Mouse (Mus musculus): ENCODE results near the gene Cyb561a3. TPM values are rescaled to one million over a fixed set of nuclear protein-coding genes. Genes with fewer than 3 reads are reported as not detected.
A peak's percentile ranks its signal among the peaks of the same experiment; 100 is the strongest.

Gene Cyb561a3
- total and polyA plus RNA-seq, 3 experiments = 7.6 to 14.3 TPM; not detected in 1

- Histone ChIP-seq H3K9me3 (replicated peaks; ENCODE audit: insufficient read depth, low read length) (no peaks in the 10 kb centered on the region), H3K36me3 (ENCODE audit: control insufficient read depth in 1 of 2, insufficient read depth in 2 of 2, low read length in 2 of 2) (peaks cover 0 to 13% of the 10 kb centered on the region in 2 experiments; a peak in 2 of 4 replicates), H3K4me1 (ENCODE audit: control insufficient read depth in 1 of 2, insufficient read depth in 2 of 2, low read length in 2 of 2) (peaks cover 11% of the 10 kb centered on the region in 2 experiments; a peak in 3 of 4 replicates), H3K4me3 (ENCODE audit: control insufficient read depth in 1 of 2, insufficient read depth in 1 of 2, low read depth in 2 of 2, low read length in 2 of 2) (no peak overlapping the region), H3K27ac (ENCODE audit: control insufficient read depth, low read depth, low read length) (no peak overlapping the region), H3K9ac (ENCODE audit: control insufficient read depth, low read depth, low read length, poor library complexity, severe bottlenecking) (no peak overlapping the region), H3K79me2 (ENCODE audit: control insufficient read depth, insufficient read depth, low read length, poor library complexity) (peaks cover 3% of the 10 kb centered on the region; the same call in 1 of the 2 replicates), H3K27me3 (ENCODE audit: control insufficient read depth in 1 of 2, insufficient read depth in 2 of 2, low read length in 2 of 2) (no peaks in the 10 kb centered on the region)
- DNase-seq (ENCODE audit: low read depth, low spot score) = no peak
- TF ChIP-seq SMC3 (IDR thresholded peaks at IDR 0.05; ENCODE audit: low read depth, low read length) (no peak), RCOR1 (IDR thresholded peaks at IDR 0.05; ENCODE audit: low read depth, low read length) (no peak), MAX (IDR thresholded peaks at IDR 0.05; ENCODE audit: low read length) (no peak), USF1 (IDR thresholded peaks at IDR 0.05; ENCODE audit: low read depth, low read length) (no peak), MYB (IDR thresholded peaks at IDR 0.05; ENCODE audit: low read depth, low read length) (no peak), GABPA (IDR thresholded peaks at IDR 0.05; ENCODE audit: low read depth, low read length) (no peak), POLR2AphosphoS2 (IDR thresholded peaks at IDR 0.05; ENCODE audit: low read length) (no peak), POLR2A (IDR thresholded peaks at IDR 0.05; ENCODE audit: control insufficient read depth in 1 of 2, insufficient read depth in 1 of 2, low read depth in 1 of 2, low read length in 2 of 2, poor library complexity in 1 of 2) (no peak), ETS1 (IDR thresholded peaks at IDR 0.05; ENCODE audit: low read depth, low read length) (no peak), ELF1 (IDR thresholded peaks at IDR 0.05; ENCODE audit: low read depth, low read length) (no peak), BHLHE40 (IDR thresholded peaks at IDR 0.05; ENCODE audit: borderline replicate concordance, low read depth, low read length) (no peak), MAZ (IDR thresholded peaks at IDR 0.05; ENCODE audit: low read depth, low read length) (no peak), NRF1 (IDR thresholded peaks at IDR 0.05; ENCODE audit: insufficient read depth, low read depth, low read length, poor library complexity, severe bottlenecking) (no peak), MYC (IDR thresholded peaks at IDR 0.05; ENCODE audit: low read depth, low read length) (no peak)
Observed at GRCm38 (mm10) chr19:10581984-10582383, 5.0 kb downstream of the Cyb561a3 start.

- DNase-seq (ENCODE audit: low read depth, low spot score) = peak; percentile 66
- H3K27ac ChIP-seq (ENCODE audit: control insufficient read depth, low read depth, low read length) = peak overlapping the region; percentile 72
- peak overlapping the region; percentile 58 for H3K9ac ChIP-seq (ENCODE audit: control insufficient read depth, low read depth, low read length, poor library complexity, severe bottlenecking)
- H3K4me1 ChIP-seq (ENCODE audit: control insufficient read depth in 1 of 2, insufficient read depth in 2 of 2, low read length in 2 of 2) = peaks cover 7 to 11% of the 10 kb centered on the region in 2 experiments; a peak in 3 of 4 replicates
- H3K27me3 ChIP-seq (ENCODE audit: control insufficient read depth in 1 of 2, insufficient read depth in 2 of 2, low read length in 2 of 2) = no peaks in the 10 kb centered on the region
- no peaks in the 10 kb centered on the region for H3K9me3 ChIP-seq (replicated peaks; ENCODE audit: insufficient read depth, low read length)
- H3K79me2 ChIP-seq (ENCODE audit: control insufficient read depth, insufficient read depth, low read length, poor library complexity) = no peaks in the 10 kb centered on the region
- TF ChIP-seq NELFE (IDR thresholded peaks at IDR 0.05; ENCODE audit: low read depth, low read length) (0 out of 2 replicates have a peak, but pooled peaks have one; percentile 6), MYB (IDR thresholded peaks at IDR 0.05; ENCODE audit: low read depth, low read length) (0 out of 2 replicates have a peak, but pooled peaks have one; percentile 30), TBP (IDR thresholded peaks at IDR 0.05; ENCODE audit: low read depth, low read length) (no peak)
- H3K36me3 ChIP-seq (ENCODE audit: control insufficient read depth in 1 of 2, insufficient read depth in 2 of 2, low read length in 2 of 2) = peaks cover 0 to 10% of the 10 kb centered on the region in 2 experiments; a peak in 2 of 4 replicates
- H3K4me3 ChIP-seq (ENCODE audit: control insufficient read depth in 1 of 2, insufficient read depth in 1 of 2, low read depth in 2 of 2, low read length in 2 of 2) = peak overlapping the region in 1 of 2 experiments; percentile 25; a peak in 2 of 4 replicates
Observed at GRCm38 (mm10) chr19:10583550-10584146, 6.7 kb downstream of the Cyb561a3 start.

All from MEL (cell line).